Mouse (Mus musculus): Measurements from ENCODE around the gene Tex26. TPM values are rescaled to one million over a fixed set of nuclear protein-coding genes. Genes with fewer than 3 reads are reported as not detected.

Tex26 gene
- polyA plus RNA-seq, 1 experiment from 2014 or later = 0.54 TPM

GRCm38 (mm10) chr5:149428347-149428746 lies 11.1 kb upstream of the Tex26 start:
- 11% methylated on average over 6 of the region's 6 CpGs for WGBS
- peak; percentile 77; the same call in 1 of the 2 replicates for ATAC-seq (ENCODE audit: insufficient read depth, low FRiP score)

DNA sequence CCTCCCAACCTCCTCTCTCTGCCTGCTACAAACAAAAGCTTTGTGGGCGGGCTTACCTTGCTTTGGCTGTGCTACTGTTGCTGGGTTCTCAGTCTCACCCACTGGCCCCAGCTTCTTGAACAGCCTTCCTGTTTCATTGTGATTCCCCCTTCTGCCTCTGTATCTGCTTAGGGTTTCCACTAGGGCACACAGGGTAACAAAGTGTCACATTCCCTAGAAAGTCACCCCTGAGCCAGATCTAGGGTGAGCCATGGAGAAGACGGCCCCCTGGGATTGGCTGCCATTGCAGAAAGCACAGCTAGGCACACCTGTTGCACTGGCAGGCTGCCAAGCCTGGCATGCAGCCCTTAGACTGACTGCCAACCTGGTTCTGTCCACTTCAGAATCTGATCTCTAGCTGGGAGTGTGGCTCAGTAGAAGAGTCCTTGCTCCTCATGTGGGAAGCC lies 10.6 kb upstream of the Tex26 start:
- H3K4me3 ChIP-seq (replicated peaks; ENCODE audit: low read length) = no peak overlapping the region
- H3K27ac ChIP-seq (ENCODE audit: low read length) = peak overlapping the region; percentile 89
- 32% methylated on average over 2 of the region's 2 CpGs for WGBS
- no peaks in the 10 kb centered on the region for H3K27me3 ChIP-seq (ENCODE audit: control insufficient read depth, insufficient read depth, low read length)
- H3K9ac ChIP-seq (ENCODE audit: low read length) = peak overlapping the region; percentile 27
- H3K4me2 ChIP-seq (ENCODE audit: low read depth, low read length) = 0 out of 2 replicates have a peak overlapping the region, but pooled peaks have one; percentile 5
- ATAC-seq (ENCODE audit: insufficient read depth, low FRiP score) = peak; percentile 83; the same call in 1 of the 2 replicates
- H3K36me3 ChIP-seq (ENCODE audit: control insufficient read depth, insufficient read depth, low read length) = no peaks in the 10 kb centered on the region
- peaks cover 18% of the 10 kb centered on the region for H3K4me1 ChIP-seq (ENCODE audit: control insufficient read depth, insufficient read depth, low read length)
- H3K9me3 ChIP-seq (replicated peaks; ENCODE audit: control insufficient read depth, low read length) = no peaks in the 10 kb centered on the region

More at GRCm38 (mm10) chr5:149428347-149428746, 11.1 kb upstream of the Tex26 start:
- H3K27me3 ChIP-seq (ENCODE audit: control insufficient read depth, insufficient read depth, low read length) = no peaks in the 10 kb centered on the region
- no peak overlapping the region for H3K4me3 ChIP-seq (replicated peaks; ENCODE audit: low read length)
- 0 out of 2 replicates have a peak overlapping the region, but pooled peaks have one; percentile 5 for H3K4me2 ChIP-seq (ENCODE audit: low read depth, low read length)
- no peaks in the 10 kb centered on the region for H3K36me3 ChIP-seq (ENCODE audit: control insufficient read depth, insufficient read depth, low read length)
- no peaks in the 10 kb centered on the region for H3K9me3 ChIP-seq (replicated peaks; ENCODE audit: control insufficient read depth, low read length)
- H3K4me1 ChIP-seq (ENCODE audit: control insufficient read depth, insufficient read depth, low read length) = peaks cover 18% of the 10 kb centered on the region
- peak overlapping the region; percentile 89 for H3K27ac ChIP-seq (ENCODE audit: low read length)
- H3K9ac ChIP-seq (ENCODE audit: low read length) = peak overlapping the region; percentile 27

GRCm38 (mm10) chr5:149429541-149429940 lies 9.9 kb upstream of the Tex26 start:
- Histone ChIP-seq H3K4me1 (ENCODE audit: control insufficient read depth, insufficient read depth, low read length) (peaks cover 18% of the 10 kb centered on the region), H3K9ac (ENCODE audit: low read length) (0 out of 2 replicates have a peak overlapping the region, but pooled peaks have one; percentile 27), H3K27me3 (ENCODE audit: control insufficient read depth, insufficient read depth, low read length) (no peaks in the 10 kb centered on the region), H3K9me3 (replicated peaks; ENCODE audit: control insufficient read depth, low read length) (no peaks in the 10 kb centered on the region), H3K27ac (ENCODE audit: low read length) (no peak overlapping the region), H3K36me3 (ENCODE audit: control insufficient read depth, insufficient read depth, low read length) (no peaks in the 10 kb centered on the region), H3K4me3 (replicated peaks; ENCODE audit: low read length) (no peak overlapping the region), H3K4me2 (ENCODE audit: low read depth, low read length) (no peak overlapping the region)
- WGBS = 60% methylated on average over 4 of the region's 4 CpGs
- ATAC-seq (ENCODE audit: insufficient read depth, low FRiP score) = no peak

GRCm38 (mm10) chr5:149430943-149431342 lies 8.5 kb upstream of the Tex26 start:
- H3K4me1 ChIP-seq (ENCODE audit: control insufficient read depth, insufficient read depth, low read length) = peaks cover 18% of the 10 kb centered on the region
- no peaks in the 10 kb centered on the region for H3K27me3 ChIP-seq (ENCODE audit: control insufficient read depth, insufficient read depth, low read length)
- H3K36me3 ChIP-seq (ENCODE audit: control insufficient read depth, insufficient read depth, low read length) = no peaks in the 10 kb centered on the region
- no peak overlapping the region for H3K9ac ChIP-seq (ENCODE audit: low read length)
- no peak overlapping the region for H3K4me3 ChIP-seq (replicated peaks; ENCODE audit: low read length)
- no peak overlapping the region for H3K4me2 ChIP-seq (ENCODE audit: low read depth, low read length)
- no peak for ATAC-seq (ENCODE audit: insufficient read depth, low FRiP score)
- no peaks in the 10 kb centered on the region for H3K9me3 ChIP-seq (replicated peaks; ENCODE audit: control insufficient read depth, low read length)
- WGBS = 91% methylated on average over 3 of the region's 3 CpGs
- H3K27ac ChIP-seq (ENCODE audit: low read length) = no peak overlapping the region

DNA sequence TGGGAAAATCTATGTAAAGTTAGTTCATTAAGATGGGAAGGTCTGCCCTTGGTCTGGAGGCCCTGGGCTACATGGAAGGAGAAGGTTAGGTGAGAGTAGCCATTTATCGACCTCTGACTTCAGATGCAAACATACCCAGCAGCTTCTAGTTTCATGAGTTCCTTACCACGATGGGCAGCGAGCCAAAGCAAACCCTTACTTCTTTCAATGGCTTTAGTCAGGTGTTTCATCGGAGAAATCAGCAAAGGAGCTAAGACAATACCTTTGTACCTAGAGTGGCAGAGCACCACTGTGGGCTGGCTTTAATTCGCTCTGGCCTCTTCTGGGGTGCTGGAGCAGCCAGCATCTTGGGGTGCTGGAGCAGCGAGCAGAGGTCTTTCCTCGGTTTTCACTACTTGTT lies 5.8 kb upstream of the Tex26 start:
- Histone ChIP-seq H3K4me2 (ENCODE audit: low read depth, low read length) (peak overlapping the region; percentile 25; the same call in 1 of the 2 replicates), H3K36me3 (ENCODE audit: control insufficient read depth, insufficient read depth, low read length) (no peaks in the 10 kb centered on the region), H3K9me3 (replicated peaks; ENCODE audit: control insufficient read depth, low read length) (no peaks in the 10 kb centered on the region), H3K27ac (ENCODE audit: low read length) (peak overlapping the region; percentile 85), H3K4me3 (replicated peaks; ENCODE audit: low read length) (peak overlapping the region; percentile 5; the same call in 1 of the 2 replicates), H3K27me3 (ENCODE audit: control insufficient read depth, insufficient read depth, low read length) (no peaks in the 10 kb centered on the region), H3K4me1 (ENCODE audit: control insufficient read depth, insufficient read depth, low read length) (peaks cover 12% of the 10 kb centered on the region), H3K9ac (ENCODE audit: low read length) (no peak overlapping the region; the same call in 1 of the 2 replicates)
- peak; percentile 65; the same call in 1 of the 2 replicates for ATAC-seq (ENCODE audit: insufficient read depth, low FRiP score)
- WGBS = 39% methylated on average over 7 of the region's 7 CpGs

DNA sequence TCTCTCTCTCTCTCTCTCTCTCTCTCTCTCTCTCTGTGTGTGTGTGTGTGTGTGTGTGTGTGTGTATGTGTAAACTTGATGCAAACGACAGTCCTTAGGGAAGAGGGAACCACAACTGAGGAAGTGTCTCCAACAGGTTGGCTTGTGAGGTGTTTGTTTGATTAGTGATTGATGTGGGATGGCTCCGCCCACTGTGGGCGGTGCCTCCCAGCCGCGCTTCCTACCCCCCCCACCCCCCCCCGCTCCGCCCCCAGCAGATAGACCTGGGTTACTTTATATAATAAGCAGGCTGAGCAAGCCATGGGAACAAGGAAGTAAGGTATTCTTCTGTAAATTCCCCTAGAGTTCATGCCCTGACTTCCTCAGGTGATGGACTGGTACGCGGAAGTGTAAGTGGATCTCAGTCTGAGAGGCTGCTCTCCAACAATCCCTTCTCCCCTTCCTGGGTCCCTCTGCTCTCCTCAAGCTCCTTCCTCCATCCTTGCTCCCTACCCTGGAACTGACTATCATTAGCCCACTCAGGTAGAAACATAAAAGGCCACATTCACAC lies 5.2 kb upstream of the Tex26 start:
- peak overlapping the region; percentile 25 for H3K4me2 ChIP-seq (ENCODE audit: low read depth, low read length)
- H3K27ac ChIP-seq (ENCODE audit: low read length) = peak overlapping the region; percentile 85
- ATAC-seq (ENCODE audit: insufficient read depth, low FRiP score) = peak; percentile 80; the same call in 1 of the 2 replicates

GRCm38 (mm10) chr5:149436541-149436940 lies 2.9 kb upstream of the Tex26 start:
- peaks cover 18% of the 10 kb centered on the region for H3K4me1 ChIP-seq (ENCODE audit: control insufficient read depth, insufficient read depth, low read length)
- H3K9ac ChIP-seq (ENCODE audit: low read length) = no peak overlapping the region
- H3K27ac ChIP-seq (ENCODE audit: low read length) = no peak overlapping the region
- H3K4me3 ChIP-seq (replicated peaks; ENCODE audit: low read length) = no peak overlapping the region
- H3K36me3 ChIP-seq (ENCODE audit: control insufficient read depth, insufficient read depth, low read length) = no peaks in the 10 kb centered on the region
- H3K27me3 ChIP-seq (ENCODE audit: control insufficient read depth, insufficient read depth, low read length) = no peaks in the 10 kb centered on the region
- H3K9me3 ChIP-seq (replicated peaks; ENCODE audit: control insufficient read depth, low read length) = no peaks in the 10 kb centered on the region
- no peak for ATAC-seq (ENCODE audit: insufficient read depth, low FRiP score)
- WGBS = 46% methylated on average over 3 of the region's 3 CpGs
- no peak overlapping the region for H3K4me2 ChIP-seq (ENCODE audit: low read depth, low read length)

More for the DNA sequence above, 5.2 kb upstream of the Tex26 start:
- Histone ChIP-seq H3K27me3 (ENCODE audit: control insufficient read depth, insufficient read depth, low read length) (no peaks in the 10 kb centered on the region), H3K9me3 (replicated peaks; ENCODE audit: control insufficient read depth, low read length) (no peaks in the 10 kb centered on the region), H3K9ac (ENCODE audit: low read length) (no peak overlapping the region), H3K4me3 (replicated peaks; ENCODE audit: low read length) (peak overlapping the region; percentile 5; the same call in 1 of the 2 replicates), H3K4me1 (ENCODE audit: control insufficient read depth, insufficient read depth, low read length) (peaks cover 9% of the 10 kb centered on the region), H3K36me3 (ENCODE audit: control insufficient read depth, insufficient read depth, low read length) (no peaks in the 10 kb centered on the region)
- WGBS = 16% methylated on average over 9 of the region's 9 CpGs

DNA sequence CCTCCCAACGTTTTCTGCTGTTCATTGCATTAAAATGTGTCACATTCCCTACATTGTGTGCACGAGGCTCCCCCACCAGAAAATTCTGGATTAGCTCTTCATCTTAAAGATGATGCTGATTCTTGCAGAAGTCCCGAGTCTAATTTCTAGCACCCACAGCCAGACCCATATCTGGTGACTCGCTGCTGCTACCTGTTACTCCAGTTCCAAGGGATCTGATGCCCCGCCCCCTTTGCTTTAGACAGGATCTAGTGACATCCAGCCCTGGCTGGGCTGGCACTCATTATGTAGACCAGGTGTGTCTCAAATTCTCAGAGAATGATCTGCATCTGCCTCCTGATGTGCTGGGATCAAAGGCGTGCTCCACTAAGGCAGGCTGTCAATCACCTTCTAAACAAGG lies 2.3 kb upstream of the Tex26 start:
- Histone ChIP-seq H3K4me3 (replicated peaks; ENCODE audit: low read length) (no peak overlapping the region), H3K27ac (ENCODE audit: low read length) (no peak overlapping the region), H3K4me1 (ENCODE audit: control insufficient read depth, insufficient read depth, low read length) (peaks cover 22% of the 10 kb centered on the region), H3K27me3 (ENCODE audit: control insufficient read depth, insufficient read depth, low read length) (no peaks in the 10 kb centered on the region), H3K9me3 (replicated peaks; ENCODE audit: control insufficient read depth, low read length) (no peaks in the 10 kb centered on the region), H3K9ac (ENCODE audit: low read length) (no peak overlapping the region), H3K4me2 (ENCODE audit: low read depth, low read length) (no peak overlapping the region), H3K36me3 (ENCODE audit: control insufficient read depth, insufficient read depth, low read length) (no peaks in the 10 kb centered on the region)
- no peak for ATAC-seq (ENCODE audit: insufficient read depth, low FRiP score)
- WGBS = 67% methylated on average over 6 of the region's 6 CpGs

DNA sequence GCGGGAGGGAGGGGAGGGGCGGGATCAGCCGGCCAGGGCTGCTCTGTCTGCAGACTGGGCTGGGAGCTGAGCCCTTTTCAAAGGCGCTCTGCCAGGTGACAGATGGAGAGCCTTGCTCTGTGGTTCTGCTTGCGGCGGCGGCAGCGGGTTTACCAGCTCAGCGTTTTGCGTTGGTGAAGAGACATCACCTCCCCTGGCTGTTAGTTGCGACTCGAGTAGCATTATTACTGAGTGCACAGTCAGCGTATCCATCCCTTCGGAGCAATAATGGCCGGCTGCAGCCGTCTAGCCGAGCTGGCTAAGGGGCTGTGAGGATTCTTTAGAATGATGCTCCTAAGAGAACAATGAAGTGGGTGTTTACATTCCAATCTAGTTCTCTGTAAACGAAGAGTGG lies 717 bp downstream of the Tex26 start:
- peak; percentile 80 for ATAC-seq (ENCODE audit: insufficient read depth, low FRiP score)
- Histone ChIP-seq H3K27ac (ENCODE audit: low read length) (peak overlapping the region; percentile 92), H3K4me1 (ENCODE audit: control insufficient read depth, insufficient read depth, low read length) (peaks cover 25% of the 10 kb centered on the region), H3K36me3 (ENCODE audit: control insufficient read depth, insufficient read depth, low read length) (no peaks in the 10 kb centered on the region), H3K9ac (ENCODE audit: low read length) (peak overlapping the region; percentile 67), H3K9me3 (replicated peaks; ENCODE audit: control insufficient read depth, low read length) (no peaks in the 10 kb centered on the region), H3K27me3 (ENCODE audit: control insufficient read depth, insufficient read depth, low read length) (no peaks in the 10 kb centered on the region), H3K4me2 (ENCODE audit: low read depth, low read length) (peak overlapping the region; percentile 92), H3K4me3 (replicated peaks; ENCODE audit: low read length) (peak overlapping the region; percentile 48)
- under 1% methylated on average over 18 of the region's 18 CpGs for WGBS

Measured in stomach, embryonic 16.5 days (tissue).